Mouse (Mus musculus): Measurements from ENCODE around the gene Tprgl.

Tprgl gene

GRCm38 (mm10) chr4:154160538-154161390 lies at the start of gene Tprgl:
Gene Tprgl (minus strand): TSS chr4:154160666.
- DNase-seq (ENCODE audit: low spot score in 2 of 2) = peak; percentile 89 to 93

GRCm38 (mm10) chr4:154209825-154210224 lies 49.4 kb upstream of the Tprgl start:
- no peak for DNase-seq (ENCODE audit: low spot score in 2 of 2)

- DNase-seq (ENCODE audit: low spot score in 2 of 2) = no peak
Observed at GRCm38 (mm10) chr4:154209054-154209453, 48.6 kb upstream of the Tprgl start.

GRCm38 (mm10) chr4:154207261-154207660 lies 46.8 kb upstream of the Tprgl start:
- peak; percentile 34 to 38 for DNase-seq (ENCODE audit: low spot score in 2 of 2)

GRCm38 (mm10) chr4:154205392-154205791 lies 44.9 kb upstream of the Tprgl start:
- DNase-seq (ENCODE audit: low spot score in 2 of 2) = no peak

- no peak for DNase-seq (ENCODE audit: low spot score in 2 of 2)
Observed at GRCm38 (mm10) chr4:154204532-154204931, 44.1 kb upstream of the Tprgl start.

- DNase-seq (ENCODE audit: low spot score in 2 of 2) = no peak
Observed at GRCm38 (mm10) chr4:154201511-154201910, 41.0 kb upstream of the Tprgl start.

GRCm38 (mm10) chr4:154198377-154198961 lies 38.0 kb upstream of the Tprgl start:
- DNase-seq (ENCODE audit: low spot score in 2 of 2) = no peak

GRCm38 (mm10) chr4:154197961-154198360 lies 37.5 kb upstream of the Tprgl start:
- no peak for DNase-seq (ENCODE audit: low spot score in 2 of 2)

GRCm38 (mm10) chr4:154188948-154189347 lies 28.5 kb upstream of the Tprgl start:
- no peak for DNase-seq (ENCODE audit: low spot score in 2 of 2)

- no peak for DNase-seq (ENCODE audit: low spot score in 2 of 2)
Observed at GRCm38 (mm10) chr4:154186002-154186537, 25.6 kb upstream of the Tprgl start.

GRCm38 (mm10) chr4:154185001-154185400 lies 24.5 kb upstream of the Tprgl start:
- DNase-seq (ENCODE audit: low spot score in 2 of 2) = no peak

GRCm38 (mm10) chr4:154183566-154183965 lies 23.1 kb upstream of the Tprgl start:
- DNase-seq (ENCODE audit: low spot score in 2 of 2) = no peak

- DNase-seq (ENCODE audit: low spot score in 2 of 2) = no peak
Observed at GRCm38 (mm10) chr4:154181001-154181400, 20.5 kb upstream of the Tprgl start.

GRCm38 (mm10) chr4:154177257-154177656 lies 16.8 kb upstream of the Tprgl start:
- no peak for DNase-seq (ENCODE audit: low spot score in 2 of 2)

- DNase-seq (ENCODE audit: low spot score in 2 of 2) = no peak
Observed at GRCm38 (mm10) chr4:154171931-154172604, 11.6 kb upstream of the Tprgl start.

GRCm38 (mm10) chr4:154171151-154171930 lies 10.9 kb upstream of the Tprgl start:
- no peak for DNase-seq (ENCODE audit: low spot score in 2 of 2)

- DNase-seq (ENCODE audit: low spot score in 2 of 2) = no peak
Observed at GRCm38 (mm10) chr4:154170506-154171150, 10.2 kb upstream of the Tprgl start, which contains the start of gene Megf6. Gene Megf6 (plus strand): TSS chr4:154170730.

GRCm38 (mm10) chr4:154170021-154170420 lies 9.6 kb upstream of the Tprgl start:
- DNase-seq (ENCODE audit: low spot score in 2 of 2) = no peak

- DNase-seq (ENCODE audit: low spot score in 2 of 2) = peak in 1 of 2 experiments; percentile 37
Observed at GRCm38 (mm10) chr4:154167053-154167452, 6.6 kb upstream of the Tprgl start.

GRCm38 (mm10) chr4:154163296-154163695 lies 2.8 kb upstream of the Tprgl start:
- peak; percentile 59 to 66 for DNase-seq (ENCODE audit: low spot score in 2 of 2)
